Mouse (Mus musculus) frontal cortex, postnatal 14 days (tissue): Measurements from ENCODE around the gene Slc35e3.

ENCODE experiments used
- DNase-seq, 2 experiments: peaks; one replicate each; pipeline ENCODE4 v3.0.0; 2022; ENCODE audit warnings: low spot score in 2 of 2

The Slc35e3 gene

DNA sequence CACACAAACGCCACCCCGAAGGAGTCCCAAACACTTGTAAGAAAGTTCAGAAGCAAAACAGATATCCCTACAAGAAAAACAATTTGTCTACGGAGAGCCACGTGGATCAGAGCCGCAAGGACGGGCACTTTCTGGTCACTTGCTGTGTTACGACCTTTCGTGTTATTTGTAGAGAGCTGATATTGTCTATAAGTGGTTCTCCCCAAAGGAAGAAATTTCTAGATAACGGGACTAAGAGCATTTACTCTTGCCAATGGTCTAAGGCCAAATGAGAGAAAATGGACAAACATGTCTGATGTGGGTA is 62.5 kb downstream of the Slc35e3 start:
- no peak for DNase-seq
